Mouse (Mus musculus) A20 (cell line): ENCODE data around the gene Tmem178.
A peak's percentile ranks its signal among the peaks of the same experiment; 100 is the strongest.
"Not testable (repeated sequence)": the region's sequence is repeated elsewhere in the genome, so short reads cannot be mapped to it uniquely, and the experiment has no call there.

Experiments
- DNase-seq: peaks from one replicate; pipeline ENCODE4 v3.0.0-alpha.2; 2011; ENCODE audit warnings: low read depth, low spot score

Tmem178 gene

GRCm38 (mm10) chr17:80945510-80945909 is 1.1 kb downstream of the Tmem178 start:
- not testable (repeated sequence) for DNase-seq

- no peak for DNase-seq
Measured at GRCm38 (mm10) chr17:80946091-80946885, 1.9 kb downstream of the Tmem178 start.

GRCm38 (mm10) chr17:80947075-80947960 is 2.9 kb downstream of the Tmem178 start:
- DNase-seq: no peak

- no peak for DNase-seq
Measured at GRCm38 (mm10) chr17:80949382-80949781, 5.0 kb downstream of the Tmem178 start.

GRCm38 (mm10) chr17:80949895-80950294 is 5.5 kb downstream of the Tmem178 start:
- no peak for DNase-seq

GRCm38 (mm10) chr17:80952305-80952704 is 7.9 kb downstream of the Tmem178 start:
- DNase-seq: no peak

GRCm38 (mm10) chr17:80955415-80955814 is 11.0 kb downstream of the Tmem178 start:
- no peak for DNase-seq

- no peak for DNase-seq
Measured at GRCm38 (mm10) chr17:80955998-80956811, 11.8 kb downstream of the Tmem178 start.

GRCm38 (mm10) chr17:80958332-80958731 is 13.9 kb downstream of the Tmem178 start:
- no peak for DNase-seq

- no peak for DNase-seq
Measured at GRCm38 (mm10) chr17:80959840-80960239, 15.4 kb downstream of the Tmem178 start.

GRCm38 (mm10) chr17:80967475-80967874 is 23.0 kb downstream of the Tmem178 start:
- no peak for DNase-seq

- DNase-seq: no peak
Measured at GRCm38 (mm10) chr17:80969643-80970619, 25.5 kb downstream of the Tmem178 start.

GRCm38 (mm10) chr17:80970716-80971115 is 26.3 kb downstream of the Tmem178 start:
- no peak for DNase-seq

GRCm38 (mm10) chr17:80972891-80973290 is 28.5 kb downstream of the Tmem178 start:
- DNase-seq: no peak

GRCm38 (mm10) chr17:80977245-80977644 is 32.8 kb downstream of the Tmem178 start:
- no peak for DNase-seq

GRCm38 (mm10) chr17:80980096-80980495 is 35.7 kb downstream of the Tmem178 start:
- no peak for DNase-seq

- DNase-seq: no peak
Measured at GRCm38 (mm10) chr17:80981721-80982411, 37.4 kb downstream of the Tmem178 start.

GRCm38 (mm10) chr17:80982412-80982787 is 38.0 kb downstream of the Tmem178 start:
- peak; percentile 20 for DNase-seq

- DNase-seq: no peak
Measured at GRCm38 (mm10) chr17:80982976-80983375, 38.5 kb downstream of the Tmem178 start.
